Mouse (Mus musculus): ENCODE measurements around the gene Ccdc155. TPM values are rescaled to one million over a fixed set of nuclear protein-coding genes. Genes with fewer than 3 reads are reported as not detected.
A peak's percentile ranks its signal among the peaks of the same experiment; 100 is the strongest.
"Not testable (repeated sequence)": the region's sequence is repeated elsewhere in the genome, so short reads cannot be mapped to it uniquely, and the experiment has no call there.

Gene Ccdc155
- polyA plus RNA-seq, 2 experiments from 2014 or later = not detected

- ATAC-seq = no peak
These were observed 15.1 kb downstream of the Ccdc155 start for GRCm38 (mm10) chr7:45189600-45189999.

- no peak for ATAC-seq
These were observed 18.8 kb downstream of the Ccdc155 start for GRCm38 (mm10) chr7:45185921-45186320.

- ATAC-seq = no peak
These were observed 21.0 kb downstream of the Ccdc155 start for GRCm38 (mm10) chr7:45183672-45184071.

- no peak for ATAC-seq
These were observed 22.1 kb downstream of the Ccdc155 start for GRCm38 (mm10) chr7:45182606-45183005.

- peak; percentile 96 for ATAC-seq
These were observed 22.5 kb downstream of the Ccdc155 start for GRCm38 (mm10) chr7:45182199-45182601.

GRCm38 (mm10) chr7:45181540-45181939, 23.2 kb downstream of the Ccdc155 start:
- ATAC-seq = no peak

- ATAC-seq = no peak
These were observed 23.7 kb downstream of the Ccdc155 start, which contains the start of gene Pth2 for GRCm38 (mm10) chr7:45180896-45181477. Gene Pth2 (plus strand): TSS chr7:45180995.

- no peak for ATAC-seq
These were observed 25.2 kb downstream of the Ccdc155 start, which contains the start of gene Gfy for GRCm38 (mm10) chr7:45179469-45179868. Gene Gfy (minus strand): TSS chr7:45179569.

GRCm38 (mm10) chr7:45178550-45178949, 26.1 kb downstream of the Ccdc155 start:
- no peak for ATAC-seq

- no peak for ATAC-seq
These were observed 28.3 kb downstream of the Ccdc155 start for GRCm38 (mm10) chr7:45176356-45176755.

- ATAC-seq = no peak
These were observed 28.8 kb downstream of the Ccdc155 start for GRCm38 (mm10) chr7:45175929-45176328.

GRCm38 (mm10) chr7:45175398-45175797, 29.3 kb downstream of the Ccdc155 start:
- no peak for ATAC-seq

GRCm38 (mm10) chr7:45174567-45175280, 30.0 kb downstream of the Ccdc155 start:
- no peak for ATAC-seq

GRCm38 (mm10) chr7:45173772-45174171, 30.9 kb downstream of the Ccdc155 start:
- not testable (repeated sequence) for ATAC-seq

GRCm38 (mm10) chr7:45172974-45173373, 31.7 kb downstream of the Ccdc155 start:
- no peak for ATAC-seq

GRCm38 (mm10) chr7:45169495-45169894, 35.2 kb downstream of the Ccdc155 start:
- no peak for ATAC-seq

- no peak for ATAC-seq
These were observed 36.0 kb downstream of the Ccdc155 start for GRCm38 (mm10) chr7:45168656-45169055.

- no peak for ATAC-seq
These were observed 36.8 kb downstream of the Ccdc155 start for GRCm38 (mm10) chr7:45167761-45168445.

- no peak for ATAC-seq
These were observed 37.7 kb downstream of the Ccdc155 start for GRCm38 (mm10) chr7:45166950-45167401.

GRCm38 (mm10) chr7:45165701-45166100, 39.0 kb downstream of the Ccdc155 start:
- ATAC-seq = no peak

- no peak for ATAC-seq
These were observed 39.9 kb downstream of the Ccdc155 start for GRCm38 (mm10) chr7:45164833-45165232.

- no peak for ATAC-seq
These were observed 40.8 kb downstream of the Ccdc155 start, which contains the start of gene Slc17a7 for GRCm38 (mm10) chr7:45163735-45164490. Gene Slc17a7 (plus strand): TSS chr7:45163949.

Data from CD4-positive, CD25-positive, alpha-beta regulatory T cell, adult 4 months (primary cell).